Mouse (Mus musculus) lung, postnatal 25 days (tissue): ENCODE measurements around the gene Chn2.

ENCODE experiments used
- DNase-seq: peaks from one replicate; pipeline ENCODE4 v3.0.0; 2022; ENCODE audit warnings: low spot score

Chn2 gene

GRCm38 (mm10) chr6:54200031-54200722, 160.8 kb downstream of the Chn2 start:
- no peak for DNase-seq

- DNase-seq, result no peak
These were observed 163.1 kb downstream of the Chn2 start for GRCm38 (mm10) chr6:54202311-54203020.

- DNase-seq, result no peak
These were observed 164.0 kb downstream of the Chn2 start for GRCm38 (mm10) chr6:54203316-54203715.

GRCm38 (mm10) chr6:54203926-54204325, 164.6 kb downstream of the Chn2 start:
- no peak for DNase-seq

- DNase-seq, result peak; percentile 38
These were observed 165.6 kb downstream of the Chn2 start for GRCm38 (mm10) chr6:54204931-54205330.

- DNase-seq, result no peak
These were observed 166.1 kb downstream of the Chn2 start for GRCm38 (mm10) chr6:54205471-54205870.

GRCm38 (mm10) chr6:54206221-54206738, 166.9 kb downstream of the Chn2 start:
- no peak for DNase-seq

- DNase-seq, result no peak
These were observed 169.4 kb downstream of the Chn2 start for GRCm38 (mm10) chr6:54208786-54209185.

- no peak for DNase-seq
These were observed 171.6 kb downstream of the Chn2 start for GRCm38 (mm10) chr6:54210971-54211370.

GRCm38 (mm10) chr6:54211939-54212338, 172.6 kb downstream of the Chn2 start:
- no peak for DNase-seq

- DNase-seq, result no peak
These were observed 174.4 kb downstream of the Chn2 start for GRCm38 (mm10) chr6:54213743-54214142.

GRCm38 (mm10) chr6:54215636-54216035, 176.3 kb downstream of the Chn2 start:
- DNase-seq, result no peak

- no peak for DNase-seq
These were observed 177.2 kb downstream of the Chn2 start for GRCm38 (mm10) chr6:54216512-54216911.

- no peak for DNase-seq
These were observed 180.8 kb downstream of the Chn2 start for GRCm38 (mm10) chr6:54220124-54220523.

- DNase-seq, result no peak
These were observed 184.2 kb downstream of the Chn2 start for GRCm38 (mm10) chr6:54223529-54223928.

GRCm38 (mm10) chr6:54224325-54224724, 185.0 kb downstream of the Chn2 start:
- DNase-seq, result no peak

- no peak for DNase-seq
These were observed 186.0 kb downstream of the Chn2 start for GRCm38 (mm10) chr6:54225327-54225726.

GRCm38 (mm10) chr6:54227061-54227460, 187.7 kb downstream of the Chn2 start:
- no peak for DNase-seq

- DNase-seq, result no peak
These were observed 189.1 kb downstream of the Chn2 start for GRCm38 (mm10) chr6:54228421-54228820.

- peak; percentile 52 for DNase-seq
These were observed 189.5 kb downstream of the Chn2 start for GRCm38 (mm10) chr6:54228874-54229273.

- no peak for DNase-seq
These were observed 192.6 kb downstream of the Chn2 start for GRCm38 (mm10) chr6:54231769-54232558.

- DNase-seq, result no peak
These were observed 197.1 kb downstream of the Chn2 start for GRCm38 (mm10) chr6:54236441-54236840.

- DNase-seq, result no peak
These were observed 202.4 kb downstream of the Chn2 start for GRCm38 (mm10) chr6:54241761-54242160.
